Mouse (Mus musculus) monocyte, adult 5-6 weeks (primary cell): Measurements from ENCODE around the gene Serinc1. TPM values are rescaled to one million over a fixed set of nuclear protein-coding genes. Genes with fewer than 3 reads are reported as not detected.

Source experiments
- ATAC-seq: fragments of 153-309, 156-312 bp; replicated peaks from 2 replicates; pipeline ENCODE4 v1.8.0; 2017; ENCODE audit warnings: mild to moderate bottlenecking; ENCODE audit not compliant: low TSS enrichment, insufficient number of reproducible peaks, severe bottlenecking, poor library complexity, low FRiP score
- total RNA-seq: library from RNA; stranded (forward); fragments of 200-1000, 200-491, 200-594 nt; gene quantifications from 3 replicates; pipeline ENCODE4 v1.2.3, GENCODE M21; 2017

The Serinc1 gene
- total RNA-seq, 1 experiment from 2014 or later = 284 TPM

DNA sequence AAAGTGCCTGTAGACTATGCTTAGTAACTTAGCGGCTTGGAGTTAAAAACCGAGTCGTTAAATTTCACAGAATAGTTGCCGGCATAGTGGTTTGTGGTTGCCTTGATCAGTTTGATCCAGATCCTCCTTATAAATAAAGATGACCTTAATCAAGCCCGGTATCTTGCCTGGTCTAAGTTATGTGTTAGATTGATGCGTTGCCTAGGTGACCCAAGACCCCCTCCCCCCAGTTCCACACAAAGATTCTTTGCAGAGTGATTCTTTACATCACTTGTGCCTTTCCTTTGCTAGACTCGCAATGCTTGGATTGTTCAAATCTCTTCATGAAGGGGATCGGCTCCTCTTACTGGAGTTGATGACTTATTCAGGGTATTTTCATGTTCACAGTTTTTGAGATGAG is 45.1 kb downstream of the Serinc1 start:
- no peak for ATAC-seq

DNA sequence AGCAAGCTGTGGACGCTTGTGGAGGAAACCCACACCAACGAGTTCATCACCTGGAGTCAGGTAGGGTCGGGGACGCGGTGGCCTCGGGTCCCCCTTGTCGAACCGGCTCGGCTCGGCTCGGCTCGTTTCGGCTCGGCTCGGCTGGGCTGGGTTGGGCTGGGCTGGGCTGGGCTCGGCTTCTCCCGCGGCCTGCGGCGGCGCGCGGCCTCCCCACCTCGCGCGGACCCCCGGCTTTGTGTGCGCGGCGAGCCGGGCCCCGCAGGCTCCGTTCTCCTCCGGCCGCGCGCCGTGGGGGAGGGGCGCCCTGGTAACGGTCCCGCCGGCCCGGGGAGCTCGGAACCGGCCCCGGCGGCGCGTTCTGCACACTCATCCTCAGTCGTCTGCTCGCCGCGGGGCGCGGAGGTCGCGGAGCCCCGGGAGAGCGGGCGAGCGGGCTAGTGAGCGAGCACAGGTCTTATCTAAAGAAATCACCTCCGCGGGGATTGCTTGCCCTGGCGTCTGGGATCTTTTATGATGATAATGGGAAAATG is 45.7 kb downstream of the Serinc1 start:
- peak; percentile 22; the same call in 1 of the 2 replicates for ATAC-seq

DNA sequence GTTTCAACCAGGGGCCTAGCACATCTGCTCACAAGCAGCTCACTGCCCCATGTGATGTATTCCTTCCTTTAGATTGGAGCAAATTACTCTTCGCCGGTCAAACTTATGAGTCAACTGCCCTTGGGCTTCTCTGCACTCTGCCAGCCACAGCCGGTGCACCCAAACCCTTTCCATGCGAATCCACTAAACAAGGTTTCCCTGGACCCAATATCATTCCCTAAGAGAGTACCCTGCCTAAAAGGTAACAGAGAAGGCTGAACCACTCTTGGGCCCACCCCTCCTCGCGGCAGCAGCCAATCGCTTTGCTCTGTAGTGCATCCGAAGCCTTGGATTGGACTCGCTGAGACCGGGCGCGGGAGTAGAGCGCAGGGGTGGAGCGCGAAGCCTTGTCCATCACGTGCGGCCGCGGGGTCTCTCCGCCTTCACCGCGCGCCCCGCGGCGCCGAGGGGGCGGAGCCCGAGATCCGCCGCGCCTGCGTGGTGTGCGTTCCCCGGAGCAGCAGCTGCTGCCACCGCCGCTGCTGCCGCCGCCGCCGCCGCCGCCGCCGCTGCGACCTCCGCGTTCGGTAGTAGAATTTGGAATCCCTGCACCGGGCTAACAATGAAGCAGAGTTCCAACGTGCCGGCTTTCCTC is 46.3 kb downstream of the Serinc1 start, which contains the start of gene Hsf2:
Hsf2 (plus strand) TSS at position 478 of the 634 bp plus-strand sequence.
- peak; percentile 98 for ATAC-seq

DNA sequence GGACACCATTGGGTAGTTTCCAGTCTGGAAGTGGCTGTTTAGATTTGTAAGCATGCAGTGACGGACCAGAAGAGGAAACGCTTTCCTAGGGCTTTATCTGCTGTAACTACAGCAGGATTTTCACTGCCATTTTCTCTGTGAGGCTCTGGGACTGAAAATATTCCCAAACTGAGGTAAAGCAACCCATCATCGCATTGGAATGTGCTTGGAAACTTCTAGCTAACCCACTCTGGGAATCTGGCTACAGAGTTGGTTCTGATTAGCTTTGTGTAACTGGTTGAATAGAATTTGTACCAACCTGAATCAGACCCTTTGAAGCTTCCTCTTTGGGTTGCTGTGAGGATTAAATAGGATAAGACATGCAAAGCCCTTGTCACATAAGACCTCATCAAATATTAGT is 47.6 kb downstream of the Serinc1 start:
- no peak for ATAC-seq

DNA sequence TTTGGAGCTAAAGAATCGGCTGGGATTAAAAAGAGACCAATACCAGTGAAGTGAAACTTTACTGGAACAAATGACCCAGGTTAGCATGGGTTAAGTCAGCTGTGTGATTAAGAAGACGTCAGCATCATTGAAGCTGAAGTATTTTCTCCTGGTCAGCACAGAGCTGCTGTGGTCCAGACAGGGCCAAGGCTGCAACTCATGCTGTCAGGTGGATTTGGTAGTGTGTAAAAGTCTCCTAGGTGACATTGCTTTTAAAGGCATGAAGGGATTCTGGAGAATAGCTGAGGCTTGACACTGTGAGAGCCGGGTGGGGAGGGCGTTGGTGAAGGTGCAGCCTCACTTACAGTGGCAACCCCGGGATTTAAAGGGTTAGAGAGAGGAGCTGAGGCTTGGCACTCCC is 50.6 kb downstream of the Serinc1 start:
- ATAC-seq = no peak

DNA sequence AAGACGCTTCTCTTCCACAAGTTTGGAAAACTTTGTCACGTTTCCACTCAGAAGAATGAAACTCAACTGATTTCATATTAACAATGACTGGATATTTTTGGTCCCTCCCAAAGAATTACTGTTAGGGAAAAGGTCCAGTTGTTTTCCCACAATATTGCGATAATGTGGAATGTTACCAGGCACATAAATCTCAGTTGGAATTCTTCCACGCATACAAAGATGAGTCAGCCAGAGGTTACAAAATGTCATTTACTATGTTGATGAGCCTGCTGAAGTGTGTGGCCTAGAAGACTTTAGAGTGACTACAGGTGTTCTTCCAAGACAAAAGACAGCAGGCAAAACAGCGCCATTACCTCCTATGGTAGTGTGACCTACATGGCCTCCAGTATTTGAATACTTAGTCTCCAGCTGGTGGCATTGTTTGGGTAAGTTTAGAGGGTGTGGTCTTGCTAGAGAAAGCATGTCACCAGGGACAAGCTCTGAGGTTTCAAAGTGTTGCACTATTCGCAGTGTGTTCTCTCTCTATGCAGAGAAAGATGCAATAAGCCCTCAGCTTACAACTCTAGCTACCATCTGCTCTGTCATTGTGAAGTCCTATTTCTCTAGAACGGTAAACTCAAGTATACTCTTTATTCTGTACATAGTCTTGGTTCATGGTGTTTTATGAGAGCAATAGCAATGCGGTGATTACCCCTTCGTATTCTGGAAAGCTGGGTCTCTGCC is 55.0 kb downstream of the Serinc1 start:
- no peak for ATAC-seq

Other genes starting within 250 kb of the Serinc1 start
- 39.7 to 42.5 TPM (median 39.8 TPM) in 3 replicates for gene Hsf2, start 46.1 kb downstream of the Serinc1 start, total RNA-seq
- 2.1 to 4.3 TPM (median 2.7 TPM) in 3 replicates for gene Pkib, start 99.5 kb upstream of the Serinc1 start, total RNA-seq